Comparison of ENCODE assay signal across 8 mouse cellular contexts in the genomic region with DNA sequence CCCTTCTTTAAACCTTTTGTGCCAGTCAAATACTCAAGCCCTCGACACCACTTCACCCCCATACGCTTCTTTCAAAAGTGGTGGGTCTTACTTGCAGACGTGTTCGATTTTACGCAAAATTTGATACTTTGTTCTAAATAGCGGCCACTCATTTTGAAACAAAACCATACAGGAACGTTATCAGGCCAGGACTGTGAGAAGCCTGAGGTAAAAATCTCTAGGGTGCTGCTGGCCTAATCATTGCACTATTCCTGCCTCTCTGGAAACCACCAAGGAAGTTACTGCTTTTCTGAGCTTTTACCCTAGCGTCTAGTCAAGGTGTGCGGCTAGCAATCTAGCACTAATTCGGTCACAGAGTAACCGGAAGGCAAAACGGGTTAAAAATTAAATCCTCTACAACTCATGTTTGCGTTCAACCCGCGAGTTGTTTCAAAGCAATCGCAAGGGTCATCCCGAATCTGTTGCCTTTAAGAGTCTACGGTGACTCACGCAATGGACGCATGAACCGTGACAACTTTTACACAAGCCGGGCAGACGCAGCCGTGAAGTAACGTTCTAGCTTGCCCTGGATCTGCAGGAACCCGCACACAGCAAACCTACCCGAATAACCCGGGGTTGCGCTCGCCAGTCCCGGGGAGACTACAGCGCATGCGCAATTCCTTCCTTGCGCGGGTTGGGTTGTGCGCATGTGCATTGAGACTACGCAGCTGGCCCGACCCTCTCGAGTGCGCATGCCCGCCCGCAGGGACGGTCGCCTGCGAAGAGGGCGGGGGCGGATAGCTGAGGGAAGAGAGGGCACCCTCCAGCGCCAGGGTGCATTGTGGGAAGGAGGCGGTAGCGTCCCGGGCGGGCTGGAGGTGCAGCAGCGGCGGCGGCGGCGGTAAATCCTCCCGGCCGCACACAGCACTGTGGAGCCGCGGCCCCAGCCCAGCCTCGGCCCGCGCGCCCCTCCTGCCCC. TPM values are rescaled to one million over a fixed set of nuclear protein-coding genes. Genes with fewer than 3 reads are reported as not detected.
DNase-seq lines count a peak whose midpoint lies in the region; ATAC-seq lines count a peak whose summit lies in the region.

A gene (plus strand): TSS at position 821 of the 958 bp plus-strand sequence.

- DNase-seq in adrenal gland, adult (ENCODE audit: inconsistent age in 2 of 2, low spot score in 1 of 2), result peak; percentile 100
- DNase-seq in embryo, embryonic 10.5 days (ENCODE audit: low spot score), result peak; percentile 99
- DNase-seq in gastrocnemius, postnatal 14 days, result peak; percentile 99
- peak; percentile 98 to 100 for DNase-seq in left cerebral cortex, postnatal 10 days (ENCODE audit: extremely low spot score in 1 of 2, low spot score in 2 of 2)
- peak; percentile 100 for DNase-seq in right cerebral cortex, postnatal 25 days
- DNase-seq in urinary bladder, postnatal 4 days (ENCODE audit: low spot score in 2 of 2), result peak; percentile 99

- peak; percentile 87 for ATAC-seq in inflammation-experienced regulatory T-cells, adult 6 months
- ATAC-seq in megakaryocyte-erythroid progenitor cell, adult 5-6 weeks (replicated peaks; ENCODE audit: low FRiP score, low TSS enrichment, poor library complexity, severe bottlenecking), result peak; percentile 98

- intact Hi-C loops in gastrocnemius, postnatal 14 days (cut with DNase I; ENCODE audit: low total_unique reads), result loop anchor here (5.0 kb wide), 1 partner anchor 40 kb away; no protein-coding TSS in a partner anchor
- intact Hi-C loops in left cerebral cortex, postnatal 10 days (cut with DNase I), result loop anchor here (5.0 to 10.0 kb wide), 2 partner anchors 45 to 218 kb away; a partner anchor contains a TSS

RNA-seq across cellular contexts. Expression of the gene that starts here (rescaled TPM):
- total RNA-seq in gastrocnemius, postnatal 14 days (2021), result 10 to 100 TPM; 72.2 to 81.4 TPM
- polyA plus RNA-seq in inflammation-experienced regulatory T-cells, adult 6 months (2017; shearing (Covaris generic)), result 10 to 100 TPM; 13.2 to 14.9 (median 13.9) TPM
- total RNA-seq in left cerebral cortex, postnatal 10 days (2021), result 10 to 100 TPM; 65.7 to 66.5 TPM
- total RNA-seq in megakaryocyte-erythroid progenitor cell, adult 5-6 weeks (2014; fragmentation: Nextera tagmentation), result 50.1 and 50.6 TPM in 2 replicates
- 74.5 and 88.2 TPM in 2 replicates for total RNA-seq in megakaryocyte-erythroid progenitor cell, adult 5-6 weeks (2017)

Comparison
In these comparisons a context has a peak if more than half of its experiments do, and no peak if none do; other contexts are left out.
1. Peak in every context shown above with its lines: DNase-seq and ATAC-seq.